Mouse (Mus musculus): ENCODE data around the gene Hsd17b1. TPM values are rescaled to one million over a fixed set of nuclear protein-coding genes. Genes with fewer than 3 reads are reported as not detected.
"Not testable (repeated sequence)": the region's sequence is repeated elsewhere in the genome, so short reads cannot be mapped to it uniquely, and the experiment has no call there.

The Hsd17b1 gene
- total RNA-seq, 2 experiments from 2014 or later = 0.66 to 1.5 TPM

DNA sequence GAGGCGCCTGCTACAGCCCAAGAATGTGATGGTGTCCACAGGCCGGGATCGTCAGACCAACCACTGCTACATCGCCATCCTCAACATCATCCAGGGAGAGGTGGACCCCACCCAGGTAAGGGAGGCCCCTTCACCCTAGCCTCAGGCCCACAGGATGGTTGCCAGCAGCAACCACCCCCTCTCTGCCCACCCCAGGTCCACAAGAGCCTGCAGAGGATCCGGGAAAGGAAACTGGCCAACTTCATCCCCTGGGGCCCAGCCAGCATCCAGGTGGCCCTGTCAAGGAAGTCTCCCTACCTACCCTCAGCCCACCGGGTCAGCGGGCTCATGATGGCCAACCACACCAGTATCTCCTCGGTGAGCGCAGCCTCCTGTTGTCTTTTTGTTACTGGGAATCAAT is 46.8 kb downstream of the Hsd17b1 start:
- DNase-seq (ENCODE audit: low spot score in 2 of 2) = not testable (repeated sequence)

DNA sequence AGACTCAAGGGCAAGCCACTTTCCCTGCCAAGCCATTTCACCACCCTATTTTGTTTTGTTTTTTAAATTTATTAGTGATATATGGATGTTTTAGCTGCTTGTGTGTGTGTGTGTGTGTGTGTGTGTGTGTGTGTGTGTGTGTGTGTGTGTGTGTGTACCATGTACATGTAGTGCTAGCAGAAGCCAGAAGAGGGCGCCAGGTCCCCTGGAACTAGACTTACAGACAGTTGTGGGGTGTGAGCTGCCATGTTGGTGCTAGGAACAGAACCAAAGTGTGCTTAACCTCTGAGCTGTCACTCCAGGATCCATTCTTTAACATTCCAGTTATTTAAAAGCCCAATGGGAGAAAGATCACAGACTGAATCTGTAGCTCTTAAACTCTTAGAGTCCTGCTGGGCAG is 48.9 kb downstream of the Hsd17b1 start:
- DNase-seq (ENCODE audit: low spot score in 2 of 2) = no peak

DNA sequence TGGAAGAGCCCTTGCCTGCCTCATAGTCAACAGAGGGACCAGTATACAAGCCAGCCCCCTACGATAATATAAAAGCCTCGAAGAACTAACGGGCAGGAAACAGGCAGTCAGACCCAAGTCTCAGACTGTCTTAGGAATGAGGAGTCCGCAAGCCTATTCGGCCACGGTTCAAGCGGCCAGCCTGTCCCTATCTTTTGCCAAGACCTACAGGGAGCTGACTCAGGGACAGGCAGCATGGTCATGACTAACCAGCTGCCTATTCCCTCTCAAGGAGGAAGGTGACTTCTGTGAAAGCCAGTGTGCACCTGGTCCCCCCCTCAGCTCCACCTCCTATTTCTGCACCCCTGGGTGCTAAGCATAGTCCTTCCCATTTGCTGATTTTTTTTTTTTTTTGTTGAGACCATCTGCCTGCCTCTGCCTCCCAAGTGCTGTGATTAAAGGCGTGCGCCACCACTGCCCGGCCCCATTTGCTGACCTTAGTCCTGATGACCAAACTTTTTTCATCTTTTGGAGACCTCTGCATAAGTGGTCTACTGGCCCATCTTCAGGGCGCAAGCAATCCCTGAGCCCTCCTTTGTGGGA is 50.9 kb downstream of the Hsd17b1 start:
- no peak for DNase-seq (ENCODE audit: low spot score in 2 of 2)

Small RNA genes within 50 kb of the gene (microRNA-seq; reads per million reads assigned to microRNA genes)
- gene Mir6928 = 3.5 reads per million in 2 experiments

Other genes with a start within 250 kb of the Hsd17b1 start
- 10 to 100 TPM; 12.1 to 16.2 TPM for gene Stat5b, start 227.7 kb upstream of the Hsd17b1 start, total RNA-seq (2021)
- gene Stat5a, start 219.1 kb upstream of the Hsd17b1 start, total RNA-seq (2021) = 1 to 10 TPM; 1.1 to 1.8 TPM
- 10 to 100 TPM; 35.5 to 35.9 TPM for gene Stat3, start 138.9 kb upstream of the Hsd17b1 start, total RNA-seq (2021)
- 10 to 100 TPM; 15.8 to 16.0 TPM for gene Cavin1, start 107.5 kb upstream of the Hsd17b1 start, total RNA-seq (2021)
- 100 to 1,000 TPM; 421 to 426 TPM for gene Atp6v0a1, start 69.0 kb upstream of the Hsd17b1 start, total RNA-seq (2021)
- gene Naglu, start 8.4 kb upstream of the Hsd17b1 start, total RNA-seq (2021) = 1 to 10 TPM; 6.9 to 8.6 TPM
- 10 to 100 TPM; 24.5 to 25.7 TPM for gene Coasy, start 4.2 kb downstream of the Hsd17b1 start, total RNA-seq (2021)
- 10 to 100 TPM; 41.6 to 44.3 TPM for gene Mlx, start 8.9 kb downstream of the Hsd17b1 start, total RNA-seq (2021)
- 1 to 10 TPM; 3.4 to 5.4 TPM for gene Psmc3ip, start 17.0 kb downstream of the Hsd17b1 start, total RNA-seq (2021)
- gene Retreg3, start 41.5 kb downstream of the Hsd17b1 start, total RNA-seq (2021) = 10 to 100 TPM; 57.2 to 58.1 TPM
- 10 to 100 TPM; 43.7 to 46.5 TPM for gene Tubg1, start 41.5 kb downstream of the Hsd17b1 start, total RNA-seq (2021)
- gene Tubg2, start 77.5 kb downstream of the Hsd17b1 start, total RNA-seq (2021) = 10 to 100 TPM; 40.2 to 42.7 TPM
- 100 to 1,000 TPM; 154 to 162 TPM for gene Cntnap1, start 92.1 kb downstream of the Hsd17b1 start, total RNA-seq (2021)
- gene Plekhh3, start 92.9 kb downstream of the Hsd17b1 start, total RNA-seq (2021) = 10 to 100 TPM; 15.0 to 15.3 TPM
- under 1 TPM in 1 of 2 experiments, not detected in 1; 0.18 TPM for gene Ccr10, start 97.0 kb downstream of the Hsd17b1 start, total RNA-seq (2021)
- gene Ezh1, start 148.1 kb downstream of the Hsd17b1 start, total RNA-seq (2021) = 10 to 100 TPM; 79.0 to 84.0 TPM
- gene Ramp2, start 167.6 kb downstream of the Hsd17b1 start, total RNA-seq (2021) = 10 to 100 TPM; 62.2 to 72.8 TPM
- gene Vps25, start 175.3 kb downstream of the Hsd17b1 start, total RNA-seq (2021) = 10 to 100 TPM; 61.8 to 65.6 TPM
- gene Wnk4, start 182.2 kb downstream of the Hsd17b1 start, total RNA-seq (2021) = 10 to 100 TPM in 1 of 2 experiments, 1 to 10 TPM in 1; 9.8 to 10.4 TPM
- gene Cntd1, start 200.6 kb downstream of the Hsd17b1 start, total RNA-seq (2021) = under 1 TPM; 0.30 to 0.47 TPM
- 100 to 1,000 TPM; 102 to 103 TPM for gene Coa3, start 200.7 kb downstream of the Hsd17b1 start, total RNA-seq (2021)
- gene Becn1, start 223.9 kb downstream of the Hsd17b1 start, total RNA-seq (2021) = 100 to 1,000 TPM; 211 to 217 TPM
- 100 to 1,000 TPM; 118 to 127 TPM for gene Psme3, start 237.8 kb downstream of the Hsd17b1 start, total RNA-seq (2021)
- 1 to 10 TPM; 6.3 to 7.0 TPM for gene Aoc2, start 246.7 kb downstream of the Hsd17b1 start, total RNA-seq (2021)

All from layer of hippocampus, adult 18-20 months (tissue).